Mouse (Mus musculus) ES-Bruce4 (cell line): ENCODE results near the gene March8.

Experiments
- CTCF ChIP-seq: IDR thresholded peaks from one replicate; pipeline ENCODE4 v1.8.1; 2011; ENCODE audit warnings: low read depth, low read length
- POLR2A ChIP-seq: IDR thresholded peaks from one replicate; pipeline ENCODE4 v1.8.1; 2011; ENCODE audit warnings: low read length; ENCODE audit not compliant: insufficient read depth

DNA sequence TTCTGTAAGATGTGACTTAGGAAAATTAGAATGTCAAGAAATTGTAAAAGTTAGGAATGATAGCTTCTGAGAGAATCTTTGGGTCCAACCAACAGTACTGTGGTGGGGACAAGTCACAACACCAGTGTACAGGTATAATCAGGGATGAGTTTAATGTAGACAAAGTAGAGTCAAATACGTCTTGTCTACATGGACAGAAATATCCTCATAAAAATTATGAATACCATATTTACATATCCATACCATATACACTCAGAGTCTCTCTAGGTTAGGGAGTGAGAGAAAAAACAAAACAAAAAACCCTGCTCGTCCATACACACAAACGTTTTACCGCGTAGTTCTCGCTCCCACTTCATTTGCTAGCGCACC lies 374 bp upstream of the March8 start:
- no peak for TF ChIP-seq POLR2A
- no peak for TF ChIP-seq CTCF
